Comparison of ENCODE assay signal across 12 mouse cellular contexts in the genomic region with DNA sequence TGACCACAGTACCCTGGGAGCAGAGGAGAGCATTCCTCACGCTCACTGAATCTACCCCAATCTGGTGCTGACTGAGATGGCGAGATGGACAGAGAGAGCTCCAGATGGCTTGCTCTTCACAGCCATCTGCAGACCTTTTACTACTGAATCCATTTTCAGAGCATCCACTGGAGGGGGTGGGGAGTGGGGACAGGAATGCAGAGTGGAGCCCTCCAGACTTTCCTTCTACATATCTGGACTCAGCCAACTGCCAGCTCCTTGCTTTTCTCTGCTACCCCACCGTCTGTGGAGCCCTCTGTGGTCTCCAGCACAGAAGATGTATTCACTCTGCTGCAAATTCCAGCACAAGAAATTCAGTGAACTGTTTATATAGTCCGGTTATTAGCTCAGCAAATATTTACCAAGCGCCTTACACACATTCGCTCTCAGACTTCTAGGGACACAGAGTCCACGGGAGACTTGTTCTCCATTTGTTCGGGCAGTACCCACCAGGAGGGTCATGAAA. TPM values are rescaled to one million over a fixed set of nuclear protein-coding genes. Genes with fewer than 3 reads are reported as not detected.
DNase-seq lines count a peak whose midpoint lies in the region; ATAC-seq and TF ChIP-seq lines count a peak whose summit lies in the region.
"Had no signal": no experiment of that assay in that cellular context is flagged by ENCODE, and none has a peak within 500 bp of the region (broad histone marks: within the 10 kb centered on the region; RNA-seq: fewer than 3 reads in every experiment).

No protein-coding gene starts in this region.

- no peak overlapping the region for H3K4me2 ChIP-seq in hindbrain, embryonic 15.5 days
- H3K4me2 ChIP-seq in hindbrain, embryonic 11.5 days (replicated peaks; ENCODE audit: low read depth, low read length), result no peak overlapping the region
- H3K4me2 ChIP-seq in limb, embryonic 14.5 days (replicated peaks; ENCODE audit: low read depth, low read length, severe bottlenecking), result no peak overlapping the region

- peak; percentile 34; the same call in 1 of the 2 replicates for ATAC-seq in hindbrain, embryonic 15.5 days (ENCODE audit: low FRiP score, low read depth)
- no peak for ATAC-seq in hindbrain, embryonic 11.5 days (ENCODE audit: low FRiP score)
- peak; percentile 50; the same call in 1 of the 2 replicates for ATAC-seq in limb, embryonic 14.5 days (ENCODE audit: low FRiP score, low read depth)
- ATAC-seq in granulocyte monocyte progenitor cell, adult 5-6 weeks (replicated peaks; ENCODE audit: poor library complexity, severe bottlenecking), result no peak

- H3K27me3 ChIP-seq in hindbrain, embryonic 15.5 days, result no peaks in the 10 kb centered on the region
- H3K27me3 ChIP-seq in hindbrain, embryonic 11.5 days (ENCODE audit: control insufficient read depth, insufficient read depth, low read length), result no peaks in the 10 kb centered on the region
- no peaks in the 10 kb centered on the region for H3K27me3 ChIP-seq in limb, embryonic 14.5 days (ENCODE audit: control insufficient read depth, insufficient read depth, low read length)
- H3K27me3 ChIP-seq: CH12.LX had no signal

- no peak for TF ChIP-seq POLR2A in limb, embryonic 14.5 days (IDR thresholded peaks at IDR 0.05; ENCODE audit: borderline replicate concordance, extremely low read depth, insufficient read depth, insufficient read length)

- peaks cover 9% of the 10 kb centered on the region; the same call in 1 of the 2 replicates for H3K36me3 ChIP-seq in hindbrain, embryonic 15.5 days
- no peaks in the 10 kb centered on the region for H3K36me3 ChIP-seq in hindbrain, embryonic 11.5 days (ENCODE audit: control insufficient read depth, insufficient read depth, low read length)
- peaks cover 33% of the 10 kb centered on the region for H3K36me3 ChIP-seq in limb, embryonic 14.5 days (ENCODE audit: control insufficient read depth, insufficient read depth, low read length)

- no peak for DNase-seq in hindbrain, embryonic 11.5 days (ENCODE audit: low spot score)
- DNase-seq in brain, adult 2 months (ENCODE audit: low read depth, low spot score), result peak; percentile 94
- peak; percentile 86 for DNase-seq in cerebellum, adult 9-10 months
- DNase-seq in limb, embryonic 14.5 days (ENCODE audit: low spot score), result no peak
- no peak for DNase-seq in urinary bladder, adult 18-20 months (ENCODE audit: low spot score in 2 of 2)
- no peak for DNase-seq in right cerebral cortex, postnatal 25 days
- DNase-seq: kidney, postnatal 36 days; thymus, adult 18-20 months had no signal

- WGBS in hindbrain, embryonic 15.5 days, result 78% methylated on average over 8 of the region's 8 CpGs
- WGBS in hindbrain, embryonic 11.5 days, result 81% methylated on average over 8 of the region's 8 CpGs
- WGBS in limb, embryonic 14.5 days, result 78% methylated on average over 8 of the region's 8 CpGs

- no peak overlapping the region for H3K9ac ChIP-seq in hindbrain, embryonic 15.5 days
- no peak overlapping the region for H3K9ac ChIP-seq in hindbrain, embryonic 11.5 days (ENCODE audit: low read depth, low read length)
- H3K9ac ChIP-seq in limb, embryonic 14.5 days (ENCODE audit: low read depth, low read length, severe bottlenecking), result no peak overlapping the region

- H3K4me1 ChIP-seq in hindbrain, embryonic 15.5 days (replicated peaks), result peaks cover 6% of the 10 kb centered on the region; the same call in 1 of the 2 replicates
- H3K4me1 ChIP-seq in hindbrain, embryonic 11.5 days (replicated peaks; ENCODE audit: control insufficient read depth, insufficient read depth, low read length), result no peaks in the 10 kb centered on the region
- H3K4me1 ChIP-seq in limb, embryonic 14.5 days (ENCODE audit: control insufficient read depth, insufficient read depth, low read length), result peaks cover 10% of the 10 kb centered on the region; the same call in 1 of the 2 replicates

- H3K4me3 ChIP-seq in hindbrain, embryonic 15.5 days, result no peak overlapping the region
- no peak overlapping the region for H3K4me3 ChIP-seq in hindbrain, embryonic 11.5 days (ENCODE audit: low read depth, low read length)
- H3K4me3 ChIP-seq in limb, embryonic 14.5 days (replicated peaks; ENCODE audit: low read length), result no peak overlapping the region

- H3K9me3 ChIP-seq in hindbrain, embryonic 15.5 days, result no peaks in the 10 kb centered on the region
- H3K9me3 ChIP-seq in hindbrain, embryonic 11.5 days (ENCODE audit: control insufficient read depth, low read length), result no peaks in the 10 kb centered on the region
- no peaks in the 10 kb centered on the region for H3K9me3 ChIP-seq in limb, embryonic 14.5 days (ENCODE audit: control insufficient read depth, low read length)

- H3K27ac ChIP-seq in hindbrain, embryonic 15.5 days (replicated peaks), result no peak overlapping the region
- no peak overlapping the region for H3K27ac ChIP-seq in hindbrain, embryonic 11.5 days (ENCODE audit: low read depth, low read length)
- peak overlapping the region; percentile 55 for H3K27ac ChIP-seq in limb, embryonic 14.5 days (replicated peaks; ENCODE audit: low read depth, low read length)
- H3K27ac ChIP-seq: macrophage had no signal

RNA-seq across cellular contexts. Expression of a gene that starts 32.3 kb away (rescaled TPM):
- polyA plus RNA-seq in hindbrain, embryonic 15.5 days (2015; fragmentation: Nextera tagmentation; extraction: Ambion mirVana), result 25.4 and 30.3 TPM in 2 replicates
- polyA plus RNA-seq in hindbrain, embryonic 11.5 days (2014; fragmentation: Nextera tagmentation; extraction: Ambion mirVana), result 47.9 and 51.6 TPM in 2 replicates
- 47.5 and 63.2 TPM in 2 replicates for polyA plus RNA-seq in limb, embryonic 14.5 days (2012; rRNA removed)
- 28.3 and 34.7 TPM in 2 replicates for polyA plus RNA-seq in limb, embryonic 14.5 days (2014; fragmentation: Nextera tagmentation; extraction: Ambion mirVana)
- 45.0 and 65.8 TPM in 2 replicates for total RNA-seq in granulocyte monocyte progenitor cell, adult 5-6 weeks (2014; fragmentation: Nextera tagmentation)
- 34.0 and 38.2 TPM in 2 replicates for total RNA-seq in granulocyte monocyte progenitor cell, adult 5-6 weeks (2017)

RNA-seq across cellular contexts. Expression of a gene that starts 32.4 kb away (rescaled TPM):
- 0.22 TPM in 1 of 2 replicates, not detected in the other for polyA plus RNA-seq in hindbrain, embryonic 15.5 days (2015; fragmentation: Nextera tagmentation; extraction: Ambion mirVana)
- polyA plus RNA-seq in hindbrain, embryonic 11.5 days (2014; fragmentation: Nextera tagmentation; extraction: Ambion mirVana), result 0.36 and 0.37 TPM in 2 replicates
- polyA plus RNA-seq in limb, embryonic 14.5 days (2012; rRNA removed), result 0.10 and 0.12 TPM in 2 replicates
- polyA plus RNA-seq in limb, embryonic 14.5 days (2014; fragmentation: Nextera tagmentation; extraction: Ambion mirVana), result 0.17 TPM in 1 of 2 replicates, not detected in the other
- total RNA-seq in granulocyte monocyte progenitor cell, adult 5-6 weeks (2014; fragmentation: Nextera tagmentation), result not detected in 2 replicates
- 0.21 TPM in 1 of 2 replicates, not detected in the other for total RNA-seq in granulocyte monocyte progenitor cell, adult 5-6 weeks (2017)
- polyA plus RNA-seq: macrophage had no signal

Comparison
In these comparisons a context has a peak if more than half of its experiments do, and no peak if none do; other contexts are left out.
1. ATAC-seq: peak in hindbrain, embryonic 15.5 days (single experiment) and limb, embryonic 14.5 days (single experiment); none in hindbrain, embryonic 11.5 days (single experiment) and granulocyte monocyte progenitor cell, adult 5-6 weeks (single experiment).
2. DNase-seq: peak in brain, adult 2 months (single experiment) and cerebellum, adult 9-10 months (single experiment); none in hindbrain, embryonic 11.5 days (single experiment), limb, embryonic 14.5 days (single experiment), urinary bladder, adult 18-20 months (0 of 2) and right cerebral cortex, postnatal 25 days (single experiment).